Mouse (Mus musculus): ENCODE results near the gene Nucb1. TPM values are rescaled to one million over a fixed set of nuclear protein-coding genes. Genes with fewer than 3 reads are reported as not detected.

Gene Nucb1
- polyA plus RNA-seq, 1 experiment from 2014 or later: 506 TPM

DNA sequence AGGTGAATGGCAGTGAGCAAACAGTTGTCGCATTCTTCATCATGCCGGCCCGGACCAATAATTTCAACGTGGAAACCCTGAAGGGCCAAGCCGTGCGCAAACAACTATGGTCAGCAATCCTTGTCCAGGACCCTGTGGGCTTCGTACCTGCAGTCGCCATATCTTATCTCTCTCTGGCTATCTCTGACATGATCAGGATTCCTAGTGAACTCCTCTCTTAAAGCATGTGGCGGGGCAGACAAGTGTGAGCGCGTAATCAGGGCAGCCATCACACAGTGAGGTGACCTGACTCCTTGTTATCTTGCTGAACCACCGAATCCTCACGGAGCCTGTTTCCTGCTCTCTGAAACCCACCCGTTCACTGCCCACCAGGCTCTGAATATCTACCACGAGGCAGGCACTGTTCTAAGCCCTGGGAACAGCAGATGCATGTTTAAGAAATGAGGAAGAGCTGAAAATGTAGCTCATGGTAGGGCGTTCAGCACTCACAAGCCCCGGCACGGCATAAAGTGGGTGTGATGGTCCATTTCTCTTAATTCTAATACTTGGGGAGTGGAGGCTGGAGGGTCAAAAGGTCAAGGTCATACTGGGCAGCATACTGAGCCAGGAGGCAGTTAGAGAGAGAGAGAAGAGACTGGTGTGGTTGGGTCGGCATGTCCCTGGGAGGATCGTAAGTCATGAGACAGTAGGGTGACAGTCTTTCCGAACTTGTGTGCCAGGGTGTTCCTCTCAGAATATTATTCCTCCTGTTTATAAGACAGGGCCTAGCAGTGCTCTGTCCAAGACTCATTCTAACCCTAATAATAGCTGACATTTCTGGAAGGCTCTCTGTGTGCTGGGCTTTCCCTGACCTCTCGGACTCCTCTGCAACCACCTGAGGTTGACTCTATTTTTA lies 66.4 kb downstream of the Nucb1 start:
- in situ Hi-C loops (cut with MboI; ENCODE audit: low pct_unique_long_range_greater_than_20kb): no loop called here
- no peak for DNase-seq (ENCODE audit: low read depth, low spot score)
- no peak for TF ChIP-seq CTCF (IDR thresholded peaks at IDR 0.05)
- ChIA-PET CTCF (interaction anchor here (1.3 kb wide), 1 partner anchor 8 kb away, joined by 4 read pairs; no protein-coding TSS in a partner anchor), POLR2A (interaction anchor here (1.3 kb wide), 1 partner anchor 13 kb away, joined by 4 read pairs; no protein-coding TSS in a partner anchor)
- no peaks in the 10 kb centered on the region for H3K27me3 ChIP-seq
- ATAC-seq: no peak

Other genes starting within 250 kb of the Nucb1 start
- gene Slc6a21, start 232.9 kb downstream of the Nucb1 start, polyA plus RNA-seq (2021): not detected
- 15.0 TPM for gene Trpm4, start 176.6 kb downstream of the Nucb1 start, polyA plus RNA-seq (2021)
- gene Hrc, start 175.1 kb downstream of the Nucb1 start, polyA plus RNA-seq (2021): 0.06 TPM
- 4.1 TPM for gene Ppfia3, start 143.4 kb downstream of the Nucb1 start, polyA plus RNA-seq (2021)
- 4.7 TPM for gene Lin7b, start 139.8 kb downstream of the Nucb1 start, polyA plus RNA-seq (2021)
- gene Snrnp70, start 114.7 kb downstream of the Nucb1 start, polyA plus RNA-seq (2021): 328 TPM
- gene Kcna7, start 104.8 kb downstream of the Nucb1 start, polyA plus RNA-seq (2021): 0.27 TPM
- gene Ntf5, start 96.7 kb downstream of the Nucb1 start, polyA plus RNA-seq (2021): 3.0 TPM
- 0.14 TPM for gene Lhb, start 89.6 kb downstream of the Nucb1 start, polyA plus RNA-seq (2021)
- 59.3 TPM for gene Gys1, start 75.6 kb downstream of the Nucb1 start, polyA plus RNA-seq (2021)
- 82.1 TPM for gene Ruvbl2, start 72.3 kb downstream of the Nucb1 start, polyA plus RNA-seq (2021)
- gene Ftl1, start 50.5 kb downstream of the Nucb1 start, polyA plus RNA-seq (2021): 15.6 TPM
- 201 TPM for gene Bax, start 43.5 kb downstream of the Nucb1 start, polyA plus RNA-seq (2021)
- 0.47 TPM for gene Tulp2, start 28.5 kb downstream of the Nucb1 start, polyA plus RNA-seq (2021)
- gene Gm45808, start 23.6 kb downstream of the Nucb1 start, polyA plus RNA-seq (2021): not detected
- 0.06 TPM for gene Dhdh, start 21.6 kb downstream of the Nucb1 start, polyA plus RNA-seq (2021)
- gene Ppp1r15a, start 15.9 kb upstream of the Nucb1 start, polyA plus RNA-seq (2021): 123 TPM
- gene Plekha4, start 15.9 kb upstream of the Nucb1 start, polyA plus RNA-seq (2021): 2.2 TPM
- 1.6 TPM for gene Hsd17b14, start 44.5 kb upstream of the Nucb1 start, polyA plus RNA-seq (2021)
- 57.2 TPM for gene Bcat2, start 59.7 kb upstream of the Nucb1 start, polyA plus RNA-seq (2021)
- 0.14 TPM for gene Fgf21, start 105.1 kb upstream of the Nucb1 start, polyA plus RNA-seq (2021)
- 0.91 TPM for gene Fut1, start 106.9 kb upstream of the Nucb1 start, polyA plus RNA-seq (2021)
- gene Izumo1, start 111.4 kb upstream of the Nucb1 start, polyA plus RNA-seq (2021): 0.12 TPM
- gene Rasip1, start 117.1 kb upstream of the Nucb1 start, polyA plus RNA-seq (2021): 1.6 TPM
- 0.40 TPM for gene Mamstr, start 129.6 kb upstream of the Nucb1 start, polyA plus RNA-seq (2021)
- 0.23 TPM for gene Fut2, start 156.0 kb upstream of the Nucb1 start, polyA plus RNA-seq (2021)
- gene Ntn5, start 173.6 kb upstream of the Nucb1 start, polyA plus RNA-seq (2021): 2.3 TPM
- 4.4 TPM for gene Sec1, start 184.0 kb upstream of the Nucb1 start, polyA plus RNA-seq (2021)
- gene Car11, start 189.4 kb upstream of the Nucb1 start, polyA plus RNA-seq (2021): 43.7 TPM
- gene Dbp, start 194.7 kb upstream of the Nucb1 start, polyA plus RNA-seq (2021): 73.2 TPM
- gene Rpl18, start 205.1 kb upstream of the Nucb1 start, polyA plus RNA-seq (2021): 807 TPM
- 28.0 TPM for gene Sphk2, start 207.6 kb upstream of the Nucb1 start, polyA plus RNA-seq (2021)
- 0.04 TPM for gene Fam83e, start 210.8 kb upstream of the Nucb1 start, polyA plus RNA-seq (2021)
- not detected for gene Spaca4, start 215.4 kb upstream of the Nucb1 start, polyA plus RNA-seq (2021)